Mouse (Mus musculus): ENCODE measurements at regions not wholly inside any gene's neighbourhood (a gene's known extent, or its start where the extent isn't known, plus 50 kb on each side); places are given as distances from the start of the nearest gene placed in this dataset.

GRCm38 (mm10) chr7:69061242-69061641 is 312.2 kb upstream of the Arrdc4 start:
- TF ChIP-seq CTCF (conservative IDR thresholded peaks at IDR 0.05; ENCODE audit: insufficient read depth, insufficient read length, low read depth, low read length) (no peak), POLR2A (IDR thresholded peaks at IDR 0.05; ENCODE audit: low read depth, low read length) (no peak)

Data from kidney, adult 2 months (tissue).